Mouse (Mus musculus): Measurements from ENCODE around the gene Tmem52.
A peak's percentile ranks its signal among the peaks of the same experiment; 100 is the strongest.
"Not testable (repeated sequence)": the region's sequence is repeated elsewhere in the genome, so short reads cannot be mapped to it uniquely, and the experiment has no call there.

The Tmem52 gene

DNA sequence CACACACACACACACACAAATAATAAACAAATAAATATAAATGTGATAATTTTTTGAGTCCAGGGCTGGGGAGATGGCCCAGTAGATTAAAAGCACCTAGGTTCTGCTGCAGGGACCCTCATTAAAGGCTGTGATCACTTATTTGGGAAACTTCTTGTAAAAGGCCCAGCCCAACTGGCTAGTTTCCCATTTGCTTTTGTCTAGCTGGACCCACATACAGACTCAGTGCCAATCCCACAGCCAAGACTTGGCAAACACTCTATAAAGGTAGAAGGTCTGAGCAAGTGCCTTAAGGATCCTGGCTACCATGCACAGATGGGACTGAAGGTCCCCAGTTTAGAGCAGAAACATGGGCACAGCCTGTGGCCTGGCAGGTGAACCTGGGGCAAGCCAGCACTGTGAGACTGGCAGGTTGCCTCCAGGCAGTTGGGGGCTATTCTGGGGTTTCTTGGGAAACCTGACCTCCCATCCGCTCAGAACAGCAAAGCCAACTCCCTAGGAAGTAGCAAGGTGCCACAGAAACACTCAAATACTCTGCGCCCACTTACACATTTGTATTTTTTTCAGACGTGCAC is 3.9 kb downstream of the Tmem52 start:
- no peak for DNase-seq (ENCODE audit: low read depth, low spot score)

- DNase-seq (ENCODE audit: low read depth, low spot score) = peak; percentile 47
Observed at GRCm38 (mm10) chr4:155473319-155473718, 4.4 kb downstream of the Tmem52 start.

DNA sequence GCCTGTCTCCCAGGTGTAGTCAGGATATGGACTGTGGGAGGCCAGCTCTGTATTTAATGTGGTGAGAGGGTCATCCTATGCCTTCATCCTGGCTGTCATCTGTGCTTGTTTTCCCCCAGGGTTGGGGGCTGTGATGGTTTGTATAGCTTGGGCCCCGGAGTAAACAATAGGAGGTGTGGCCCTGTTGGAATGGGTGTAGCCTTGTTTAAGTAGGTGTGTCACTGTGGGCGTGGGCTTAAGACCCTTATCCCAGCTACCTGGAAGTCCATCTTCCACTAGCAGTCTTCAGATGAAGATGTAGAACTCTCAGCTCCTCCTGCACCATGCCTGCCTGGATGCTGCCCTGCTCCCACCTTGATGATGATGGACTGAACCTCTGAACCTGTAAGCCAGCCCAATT is 4.9 kb downstream of the Tmem52 start:
- not testable (repeated sequence) for DNase-seq (ENCODE audit: low read depth, low spot score)

- peak; percentile 91 for DNase-seq (ENCODE audit: low read depth, low spot score)
Observed at GRCm38 (mm10) chr4:155481381-155482124, 12.6 kb downstream of the Tmem52 start.

GRCm38 (mm10) chr4:155482125-155482480 is 13.2 kb downstream of the Tmem52 start:
- DNase-seq (ENCODE audit: low read depth, low spot score) = no peak

GRCm38 (mm10) chr4:155482733-155483540 is 14.0 kb downstream of the Tmem52 start:
- peak; percentile 29 for DNase-seq (ENCODE audit: low read depth, low spot score)

DNA sequence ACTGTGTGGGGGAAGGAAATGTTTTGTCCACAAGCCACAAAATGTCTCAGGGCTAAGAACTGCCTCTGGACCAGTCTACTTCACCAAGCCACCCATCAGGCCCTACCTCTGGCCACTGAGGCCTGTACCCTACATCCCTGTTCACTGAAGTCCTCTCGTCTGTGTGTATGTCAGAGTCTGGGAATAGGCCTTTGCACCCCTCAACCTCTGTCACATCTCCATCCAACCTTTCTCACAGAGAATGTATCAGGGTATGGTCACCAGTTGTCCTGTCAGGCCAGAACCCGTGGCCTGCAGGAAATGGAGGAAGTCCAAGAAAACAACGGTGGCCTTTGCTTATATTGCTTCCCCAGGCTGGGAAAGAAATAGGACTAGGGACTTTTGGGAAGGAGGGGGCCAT is 16.6 kb downstream of the Tmem52 start:
- no peak for DNase-seq (ENCODE audit: low read depth, low spot score)

DNA sequence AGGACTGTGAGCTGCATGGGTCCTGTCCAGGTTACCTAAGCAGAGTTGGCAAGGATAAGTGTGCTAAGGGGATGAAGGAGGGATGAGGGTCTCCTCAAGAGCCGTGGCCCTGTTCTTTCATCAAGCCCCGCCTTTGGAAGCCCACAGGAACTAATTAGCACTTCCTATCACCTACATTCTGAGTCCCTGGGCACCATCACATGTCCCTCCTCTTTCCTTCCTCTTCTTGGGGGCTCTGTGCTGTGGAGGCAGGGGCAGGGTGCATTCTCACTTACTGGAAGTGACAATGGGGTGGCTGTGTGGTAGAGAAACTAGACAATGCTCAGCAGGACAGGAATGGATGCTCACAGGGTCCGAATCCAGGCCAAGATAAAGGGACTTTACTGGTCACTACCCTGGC is 18.8 kb downstream of the Tmem52 start:
- no peak for DNase-seq (ENCODE audit: low read depth, low spot score)

DNA sequence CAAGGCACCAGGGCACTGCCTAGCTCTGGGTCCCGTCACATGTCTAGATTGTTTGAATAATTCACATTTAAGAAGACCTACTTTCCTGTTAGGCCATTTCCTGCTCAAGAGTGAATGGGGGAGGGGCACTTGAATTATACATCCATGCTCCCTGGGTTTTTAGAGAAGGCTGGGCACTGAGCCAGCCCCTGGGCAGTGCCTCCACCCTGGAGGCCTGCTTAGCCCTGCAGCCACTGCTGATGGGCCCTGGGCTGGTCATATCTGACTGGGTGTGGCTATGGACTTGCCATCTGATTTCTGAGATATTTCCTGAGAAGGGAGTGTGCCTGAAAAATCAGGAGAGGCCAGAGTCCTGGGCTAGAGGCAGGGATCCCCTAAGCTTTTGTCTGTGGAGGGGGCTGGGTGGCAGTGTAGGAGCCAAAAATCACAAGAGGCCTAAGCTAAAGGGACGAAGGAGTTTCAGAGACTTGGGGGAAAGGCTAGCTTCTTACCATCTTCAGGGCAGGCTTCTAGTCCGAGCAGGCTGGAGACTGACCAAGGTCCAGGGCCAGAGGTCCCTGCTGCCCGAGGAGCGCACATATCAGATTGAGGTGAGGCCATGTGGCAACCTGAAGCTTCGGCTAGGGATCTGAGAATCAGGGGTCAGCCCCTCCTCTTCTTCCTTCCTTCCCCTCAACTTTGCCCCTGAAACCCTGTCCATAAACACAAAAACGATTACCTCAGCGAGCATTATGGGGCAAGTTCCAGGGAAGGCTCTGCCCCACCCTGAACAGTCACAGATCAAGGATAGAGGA is 19.5 kb downstream of the Tmem52 start:
- DNase-seq (ENCODE audit: low read depth, low spot score) = peak; percentile 98

GRCm38 (mm10) chr4:155489101-155489970 is 20.4 kb downstream of the Tmem52 start:
- no peak for DNase-seq (ENCODE audit: low read depth, low spot score)

DNA sequence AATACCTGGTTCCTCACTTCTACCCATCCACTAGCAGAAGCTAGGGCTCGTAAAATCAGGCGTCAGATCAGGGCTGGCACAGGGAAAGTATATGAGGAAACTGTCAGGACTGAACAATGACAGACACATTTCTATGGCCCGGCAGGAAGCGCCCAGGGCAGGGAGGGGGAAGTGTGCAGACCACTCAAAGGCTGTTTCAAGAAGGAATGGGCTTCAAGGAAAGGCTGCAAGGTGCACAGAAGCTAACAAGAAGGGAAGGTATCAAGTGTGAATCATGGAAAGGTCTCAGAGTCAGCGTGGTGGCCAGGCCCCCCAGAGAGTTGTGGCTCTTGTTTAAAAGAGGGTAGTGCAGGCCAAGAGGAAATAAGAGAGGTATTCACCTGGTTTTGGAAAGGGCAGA is 21.5 kb downstream of the Tmem52 start:
- DNase-seq (ENCODE audit: low read depth, low spot score) = peak; percentile 21

DNA sequence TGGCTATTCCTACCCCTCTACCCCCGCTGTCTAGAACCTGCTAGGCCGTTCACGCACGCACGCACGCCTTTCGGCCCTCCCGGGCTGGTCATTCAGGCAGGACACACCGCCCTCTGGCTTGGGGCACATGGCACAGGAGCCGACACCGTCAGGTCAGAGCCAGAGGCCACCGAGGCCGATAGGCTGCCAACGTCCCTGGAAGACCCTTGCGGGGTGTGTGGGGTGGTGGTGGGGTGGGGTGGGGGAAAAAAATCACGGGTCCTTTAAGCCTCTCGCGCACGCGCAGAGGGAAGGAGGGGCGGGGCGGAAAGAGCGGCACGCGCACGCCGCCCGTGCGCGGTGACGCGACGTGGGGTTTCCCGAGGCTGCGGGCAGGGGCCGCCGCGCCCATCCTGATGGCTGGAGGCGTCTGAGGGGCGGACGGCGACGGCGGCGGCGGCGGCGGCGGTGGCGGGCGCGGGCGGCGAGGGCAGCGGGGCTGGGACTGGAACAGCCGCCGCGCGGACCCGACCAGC is 22.1 kb downstream of the Tmem52 start, which contains the start of gene Gnb1:
Gene Gnb1, plus strand, starts transcription at position 372 of the 515 bp plus-strand sequence.
- DNase-seq (ENCODE audit: low read depth, low spot score) = peak; percentile 76

GRCm38 (mm10) chr4:155491529-155492130 is 22.7 kb downstream of the Tmem52 start:
- peak; percentile 27 for DNase-seq (ENCODE audit: low read depth, low spot score)

DNA sequence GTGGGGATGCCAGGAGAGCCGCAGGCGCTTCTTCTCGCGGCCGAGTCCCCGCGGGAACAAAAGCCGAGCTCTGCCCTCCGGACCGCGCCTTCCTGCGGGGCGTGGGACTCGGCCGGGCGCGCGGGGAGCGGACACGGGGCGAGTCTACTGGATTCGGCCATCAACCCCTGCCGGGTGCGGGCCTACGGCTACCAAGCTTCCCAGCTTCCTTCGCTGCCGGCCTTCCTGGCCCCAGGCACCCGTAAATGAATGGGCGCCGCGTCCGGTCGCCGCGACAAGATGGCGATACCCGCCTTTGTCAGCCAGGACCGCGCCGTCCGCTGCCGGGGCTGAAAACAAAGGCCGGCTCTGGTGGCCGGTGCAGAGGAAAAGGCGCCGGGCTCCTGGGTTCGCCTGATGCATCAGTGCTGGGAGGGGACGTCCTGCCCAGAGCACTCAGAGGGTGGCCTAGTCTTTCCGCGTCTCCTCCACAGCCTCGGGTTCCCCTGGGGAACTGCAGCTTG is 23.3 kb downstream of the Tmem52 start:
- peak; percentile 48 for DNase-seq (ENCODE audit: low read depth, low spot score)

GRCm38 (mm10) chr4:155494891-155495290 is 26.0 kb downstream of the Tmem52 start:
- no peak for DNase-seq (ENCODE audit: low read depth, low spot score)

DNA sequence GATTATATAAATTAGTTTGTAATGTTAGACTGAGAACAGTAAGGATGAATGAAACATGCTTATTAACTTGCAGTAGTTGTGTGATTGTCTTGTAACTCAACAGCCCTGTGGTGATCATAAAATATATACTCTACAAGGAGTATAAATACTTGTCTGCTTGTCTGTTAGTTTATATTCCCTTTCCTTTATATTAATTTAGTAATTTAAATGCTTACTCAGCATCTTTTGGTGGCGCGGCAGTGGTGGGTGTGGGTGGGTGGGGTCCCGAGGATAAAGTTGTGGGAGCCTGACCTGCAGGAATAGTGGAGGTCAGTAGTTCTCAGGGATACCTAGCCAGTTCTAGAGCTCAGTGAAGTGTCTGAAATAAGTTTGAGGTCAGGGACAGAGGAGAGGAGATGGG is 29.0 kb downstream of the Tmem52 start:
- no peak for DNase-seq (ENCODE audit: low read depth, low spot score)

- no peak for DNase-seq (ENCODE audit: low read depth, low spot score)
Observed at GRCm38 (mm10) chr4:155501126-155501525, 32.2 kb downstream of the Tmem52 start.

DNA sequence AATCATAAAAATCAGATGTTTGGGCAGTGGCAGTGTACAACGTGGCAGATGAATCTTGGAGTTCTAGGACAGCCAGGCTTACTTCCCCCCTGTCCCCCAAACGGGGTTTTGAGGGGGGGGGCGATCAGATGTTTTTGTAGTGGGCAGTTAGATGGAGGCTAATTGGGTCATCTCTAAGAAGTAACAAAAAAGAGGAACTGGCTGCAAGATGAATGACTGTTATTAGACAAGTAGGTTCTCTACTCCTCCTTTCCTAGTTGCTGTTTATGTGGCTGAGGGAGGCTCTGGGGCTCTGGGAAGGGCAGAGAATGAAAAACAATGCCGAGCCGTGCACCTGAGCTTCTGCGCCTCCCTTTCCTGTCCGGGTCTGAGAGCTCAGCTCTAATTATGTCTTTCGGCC is 36.2 kb downstream of the Tmem52 start:
- no peak for DNase-seq (ENCODE audit: low read depth, low spot score)

- no peak for DNase-seq (ENCODE audit: low read depth, low spot score)
Observed at GRCm38 (mm10) chr4:155505671-155506295, 36.9 kb downstream of the Tmem52 start.

Data from 3T3-L1 (cell line).